Mouse (Mus musculus) frontal cortex, postnatal 36 days (tissue): ENCODE results near the gene Kif18b.

Experiments used
- DNase-seq, 2 experiments: peaks; one replicate each; pipeline ENCODE4 v3.0.0; 2022; ENCODE audit warnings: low spot score in 2 of 2

Kif18b gene

DNA sequence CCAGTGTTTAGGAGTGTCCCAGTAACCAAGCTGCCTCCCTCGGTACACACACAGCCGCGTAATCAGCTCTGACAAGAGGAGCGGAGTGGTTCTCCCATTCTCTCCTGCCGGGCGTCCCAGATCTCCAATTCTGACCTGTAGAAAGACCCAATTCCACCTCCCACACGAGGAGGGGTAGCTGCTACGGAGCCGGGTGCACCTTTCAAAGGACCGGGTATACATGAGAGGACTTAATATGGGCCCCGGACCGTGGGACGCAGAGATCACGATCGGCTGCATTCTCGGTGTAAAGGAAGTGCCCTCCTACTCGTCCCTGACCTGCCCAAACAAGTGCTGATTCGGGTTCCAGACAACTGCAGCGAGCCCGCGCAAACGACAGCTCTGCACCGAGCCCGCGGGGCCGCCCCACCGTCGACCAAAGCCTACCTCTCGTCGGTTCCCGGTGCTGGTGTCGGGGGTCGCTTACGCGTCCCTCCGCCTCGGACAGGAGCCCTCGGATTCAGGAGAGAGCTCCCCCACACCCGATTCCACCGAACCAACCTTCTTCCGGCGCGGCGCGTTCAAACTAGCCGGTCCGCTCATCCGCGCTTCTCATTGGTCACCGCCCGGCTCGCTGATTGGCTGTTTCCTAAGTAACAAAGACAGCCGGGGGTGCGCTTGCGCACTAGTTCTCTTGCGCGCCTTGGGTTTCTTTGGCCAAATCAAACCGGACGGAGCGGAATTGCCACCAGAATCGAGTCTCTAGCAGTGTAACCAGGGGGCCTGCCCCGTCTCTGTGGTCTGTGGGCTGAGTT lies at the start of gene Kif18b:
TSS of gene Kif18b (minus strand) at position 568 of the 794 bp plus-strand sequence.
- DNase-seq, result peak; percentile 88 to 94

DNA sequence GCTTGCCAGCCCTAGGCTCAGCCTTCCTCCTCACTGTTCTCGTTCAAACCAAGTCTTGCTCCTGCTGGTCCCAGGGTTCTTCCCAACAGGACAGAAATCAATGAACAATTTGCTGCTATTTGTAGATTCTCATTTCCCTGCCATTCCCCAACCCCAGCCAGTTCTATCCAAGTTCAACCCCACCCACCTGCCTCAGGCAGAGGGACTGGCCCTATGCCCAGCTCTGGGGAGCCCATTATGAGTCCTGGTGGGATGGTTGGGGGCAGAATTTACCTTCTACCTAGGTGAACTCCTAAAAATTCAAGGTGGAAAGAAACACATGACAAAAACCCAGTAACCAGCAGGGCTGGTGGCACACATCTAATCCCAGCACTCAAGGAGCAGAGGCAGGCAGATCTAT lies 47.4 kb upstream of the Kif18b start:
- no peak for DNase-seq

- no peak for DNase-seq
These were observed 46.7 kb upstream of the Kif18b start for GRCm38 (mm10) chr11:102971604-102972003.

DNA sequence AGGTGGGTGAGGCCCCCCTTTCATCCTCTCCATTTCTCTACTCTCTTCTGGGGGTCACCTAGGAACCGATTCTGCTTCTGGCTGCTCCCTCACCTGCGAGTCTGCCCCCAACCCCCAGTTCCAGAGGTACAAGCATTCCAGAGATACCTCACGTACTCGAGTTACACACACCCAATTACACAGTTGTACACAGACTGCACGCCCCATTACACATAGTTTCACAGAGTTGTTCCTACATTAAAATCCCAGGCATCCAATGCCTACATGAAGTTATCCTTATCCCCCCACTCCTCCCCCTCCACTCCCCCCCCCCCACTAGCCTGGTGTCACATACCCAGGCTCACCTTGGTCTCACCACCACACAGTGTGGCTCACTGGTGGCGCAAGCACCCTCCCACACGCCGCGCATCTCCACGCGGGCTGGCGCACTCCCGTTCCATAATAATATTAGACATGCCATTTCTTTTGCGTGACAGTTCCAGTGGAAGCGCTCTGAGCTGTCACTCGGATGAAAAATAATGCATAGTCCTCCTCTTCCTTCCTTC lies 39.7 kb upstream of the Kif18b start:
- no peak for DNase-seq

DNA sequence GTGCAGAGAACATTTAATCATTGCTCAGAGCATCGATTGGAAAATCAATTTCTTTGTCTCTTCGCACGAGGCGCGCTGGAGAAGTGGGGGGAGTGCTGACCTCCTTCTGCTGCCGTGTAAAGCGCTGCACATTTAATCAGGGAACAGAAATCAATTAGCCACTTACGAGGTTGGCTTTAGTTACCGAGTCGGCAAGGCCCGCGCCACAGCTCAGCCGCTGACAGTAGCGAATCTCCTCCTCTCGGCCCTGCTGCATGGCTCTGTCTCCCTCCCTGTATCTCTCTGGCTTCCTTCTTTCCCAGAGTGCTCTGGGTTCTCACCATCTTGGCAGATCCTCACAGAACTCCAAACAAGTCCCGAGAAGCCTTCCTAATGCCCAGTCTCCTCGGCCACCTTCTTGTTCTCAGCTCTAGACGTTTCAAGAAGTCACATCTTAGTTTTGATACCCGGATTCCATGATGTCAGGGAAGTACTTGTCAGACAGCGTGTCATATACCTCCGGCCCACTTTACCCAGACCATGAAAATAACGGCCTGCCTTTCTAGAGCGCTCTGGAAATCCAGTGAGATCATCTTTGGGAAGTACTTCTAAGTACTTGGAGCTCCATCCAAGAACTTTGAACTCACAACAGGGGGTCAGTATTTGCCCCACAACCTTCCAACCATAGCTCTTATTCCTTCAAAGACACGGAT lies 39.1 kb upstream of the Kif18b start:
- DNase-seq, result no peak

- no peak for DNase-seq
These were observed 38.4 kb upstream of the Kif18b start for GRCm38 (mm10) chr11:102963246-102963854.

DNA sequence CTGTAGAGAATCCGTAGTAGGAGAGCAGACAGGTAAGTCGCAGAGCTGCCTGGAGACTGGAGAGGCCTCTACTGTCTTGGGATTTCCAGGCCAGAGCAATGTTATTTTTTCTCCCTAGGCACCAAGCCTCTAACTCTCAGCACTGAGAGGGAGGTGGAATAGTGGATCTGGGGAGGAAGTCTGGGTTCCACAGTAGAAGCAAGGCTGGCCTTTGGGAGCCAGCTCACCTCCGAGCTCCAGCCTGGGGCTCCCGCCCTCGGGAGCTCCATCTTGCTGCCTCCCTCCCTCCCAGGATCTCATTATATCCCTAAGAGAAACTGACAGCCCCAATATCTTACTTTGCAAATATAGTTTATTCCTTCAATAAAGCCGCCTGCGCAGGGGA lies 37.9 kb upstream of the Kif18b start:
- no peak for DNase-seq

DNA sequence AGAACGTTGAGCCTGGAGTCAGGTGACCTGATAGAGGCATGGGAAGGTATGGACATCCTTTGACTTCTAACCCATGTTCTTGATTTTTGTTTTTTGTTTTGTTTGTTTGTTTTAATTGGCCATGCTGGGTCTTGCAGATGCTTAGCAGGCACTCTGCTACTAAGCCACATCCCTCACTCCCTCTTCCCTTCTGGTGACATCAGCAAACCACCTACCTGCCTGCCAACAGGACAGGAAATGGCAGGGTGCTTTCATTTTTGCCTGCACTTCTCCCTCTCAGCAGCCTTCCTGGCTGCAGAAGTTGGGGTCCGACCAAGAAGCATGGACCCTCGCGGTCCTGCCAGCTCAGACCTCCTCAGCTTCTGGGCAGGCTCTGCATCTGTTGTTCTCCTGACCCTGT lies 36.2 kb upstream of the Kif18b start:
- DNase-seq, result no peak

DNA sequence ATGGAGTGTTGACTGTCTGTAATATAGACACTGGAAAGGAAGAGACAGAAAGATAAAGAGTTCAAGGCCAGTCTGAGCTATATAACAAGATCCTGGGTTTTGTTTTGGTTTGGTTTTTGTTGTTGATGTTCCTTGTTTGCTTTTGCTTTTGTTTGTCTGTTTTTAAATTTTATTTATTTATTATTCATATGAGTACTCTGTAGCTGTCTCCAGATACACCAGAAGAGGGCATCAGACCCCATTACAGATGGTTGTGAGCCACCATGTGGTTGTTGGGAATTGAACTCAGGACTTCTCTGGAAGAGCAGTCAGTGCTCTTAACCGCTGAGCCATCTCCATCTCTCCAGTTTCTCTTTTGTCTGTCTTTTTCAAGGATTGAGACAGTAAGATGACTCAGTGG lies 33.9 kb upstream of the Kif18b start:
- DNase-seq, result no peak

GRCm38 (mm10) chr11:102958431-102958830 lies 33.5 kb upstream of the Kif18b start:
- DNase-seq, result no peak

GRCm38 (mm10) chr11:102957692-102958091 lies 32.8 kb upstream of the Kif18b start:
- no peak for DNase-seq

DNA sequence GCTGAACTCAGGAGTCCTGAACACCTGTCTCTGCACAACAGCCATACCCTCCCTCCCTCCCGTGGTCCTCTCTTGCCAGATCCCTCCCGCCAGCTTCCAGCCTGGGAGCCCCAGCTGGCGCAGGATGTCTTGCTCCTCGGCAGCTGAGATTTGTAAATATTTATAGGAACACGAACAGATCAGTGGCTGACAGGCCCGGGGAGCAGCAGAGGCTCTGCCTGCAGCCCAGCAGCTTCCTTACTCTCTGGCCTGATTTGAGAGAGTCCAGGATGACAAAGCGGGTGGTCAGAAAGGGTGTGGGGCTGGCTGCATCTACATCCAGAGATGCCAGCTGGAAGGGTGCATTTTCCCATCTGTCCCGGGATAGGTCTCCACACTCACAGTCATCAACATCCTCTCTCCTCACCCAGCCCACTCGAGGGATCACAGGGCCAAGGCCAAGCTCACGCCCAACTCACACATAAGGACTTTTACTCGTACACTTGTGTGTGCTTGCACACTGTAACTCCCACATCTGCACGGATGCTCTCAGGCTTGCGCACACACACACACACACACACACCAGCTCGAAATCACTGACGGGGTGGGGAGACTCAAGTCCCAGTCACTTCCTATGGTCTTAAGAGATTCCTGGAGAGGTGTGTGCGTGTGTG lies 32.2 kb upstream of the Kif18b start:
- DNase-seq, result no peak

DNA sequence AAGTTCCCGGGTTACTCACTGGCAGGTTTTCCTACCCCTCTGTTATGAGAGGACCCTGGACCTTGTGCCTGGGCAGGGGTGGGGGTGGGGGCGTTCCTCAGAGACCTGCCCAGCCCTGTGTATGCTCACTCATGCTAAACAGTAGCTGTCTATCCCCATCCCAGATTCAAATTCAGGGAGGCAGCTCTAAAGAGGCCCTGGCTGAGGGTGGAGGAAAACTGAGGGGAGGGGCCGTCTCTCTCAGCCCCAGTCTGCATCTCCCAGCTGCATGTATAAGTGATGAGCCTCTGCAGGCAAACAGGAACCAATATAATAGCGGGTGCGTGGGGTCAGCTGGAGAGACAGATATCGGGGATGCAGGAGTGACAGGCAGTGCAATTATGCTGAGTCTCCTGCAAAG lies 28.0 kb upstream of the Kif18b start:
- DNase-seq, result no peak

DNA sequence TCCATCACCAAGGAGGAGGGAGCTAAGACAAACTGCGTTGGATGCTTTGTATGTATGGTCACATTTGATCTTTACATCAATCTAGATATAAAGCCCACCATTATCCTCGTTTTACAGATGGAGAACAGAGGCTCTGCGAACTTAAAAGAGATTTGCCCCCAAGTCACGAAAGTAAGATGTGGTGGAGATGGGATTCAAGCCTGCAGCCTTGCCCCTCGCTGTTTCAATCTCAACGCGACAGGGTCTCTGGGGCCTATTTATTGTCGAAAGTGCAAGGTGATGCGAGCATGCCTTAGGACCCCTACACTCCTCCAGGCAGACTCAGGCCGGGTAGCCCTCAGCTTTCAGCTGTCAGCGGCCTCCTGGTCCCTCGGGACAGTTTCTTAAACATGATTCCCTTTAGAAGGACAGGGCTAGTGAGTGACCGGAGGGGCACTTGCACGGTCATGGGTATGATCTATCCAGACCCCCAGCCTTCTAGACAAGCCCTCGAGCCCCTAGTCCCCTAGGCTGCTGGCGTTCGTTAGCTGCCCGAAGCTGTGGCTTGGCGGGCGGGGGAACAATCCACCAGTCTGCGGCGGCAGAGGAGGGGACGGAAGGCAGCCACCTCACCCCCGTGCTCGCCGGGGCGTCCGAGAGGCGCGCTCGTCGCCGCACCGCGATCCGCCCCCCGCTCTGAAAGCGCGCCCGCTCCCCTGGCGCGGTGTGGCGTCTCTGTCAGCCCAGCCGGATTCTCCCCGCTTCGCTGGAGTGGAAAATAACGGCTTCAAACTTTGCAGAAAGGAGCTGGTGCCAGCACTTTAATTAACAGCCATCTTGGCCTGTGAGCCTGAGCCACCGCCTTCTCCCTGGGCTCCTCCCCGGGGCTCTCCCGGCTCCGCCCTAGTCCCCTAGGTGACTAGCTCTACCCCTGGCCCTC lies 23.4 kb upstream of the Kif18b start:
- peak; percentile 36 to 39 for DNase-seq

DNA sequence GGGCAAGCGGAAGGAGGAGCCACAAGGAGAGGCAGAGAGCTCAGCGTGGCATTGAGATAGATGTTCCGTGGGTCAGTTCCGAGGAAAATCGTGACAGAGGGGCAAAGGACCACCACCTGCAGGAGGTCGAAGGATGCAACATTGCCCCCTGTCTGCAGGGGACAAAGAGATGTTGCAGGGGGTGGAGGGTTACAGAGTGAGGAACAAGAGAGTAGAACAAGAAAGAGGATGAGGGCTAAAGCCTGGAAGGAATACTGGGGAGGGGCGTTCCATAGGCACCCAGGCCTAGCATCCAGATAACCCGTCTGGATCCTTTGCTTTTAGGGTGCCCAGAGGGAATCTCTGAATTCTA lies 22.0 kb upstream of the Kif18b start:
- no peak for DNase-seq

DNA sequence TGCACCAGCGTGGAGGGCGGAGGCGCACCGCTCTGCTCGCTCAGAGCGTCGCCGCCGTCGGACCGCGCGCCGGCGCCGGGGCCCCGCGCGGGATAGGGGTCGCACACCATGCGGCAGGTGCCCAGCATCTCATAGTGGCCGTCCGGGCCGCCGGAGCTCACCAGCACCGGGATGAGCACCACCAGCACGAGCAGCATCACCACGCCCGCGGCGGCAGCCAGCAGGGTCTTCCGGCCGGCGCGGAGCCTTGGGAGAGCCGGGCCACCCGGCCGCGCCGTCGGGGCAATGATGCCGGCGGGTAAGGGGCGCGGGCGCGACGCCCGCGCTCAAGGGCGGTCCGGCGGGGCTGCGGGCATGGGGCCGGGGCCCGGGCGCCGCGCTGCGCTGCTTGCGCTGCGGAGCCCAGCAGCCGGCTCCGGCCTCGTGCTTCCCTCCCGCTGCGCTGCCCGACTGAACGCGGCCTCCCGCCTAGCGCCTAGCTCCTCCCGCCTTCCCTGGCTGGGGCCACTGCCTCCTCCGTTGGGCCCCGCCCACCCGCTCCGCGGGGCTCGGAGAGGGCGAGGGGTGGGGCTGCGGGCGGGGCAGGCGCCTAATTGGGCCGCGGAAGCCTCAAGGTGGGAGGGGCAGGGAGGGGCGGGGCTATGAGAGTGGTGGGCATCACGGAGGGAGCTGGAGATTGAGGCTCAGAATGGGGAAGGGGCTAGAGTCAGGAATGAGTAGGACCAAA lies 21.5 kb upstream of the Kif18b start, which contains the start of gene C1ql1:
TSS of gene C1ql1 (minus strand) at position 424 of the 727 bp plus-strand sequence.
- peak; percentile 44 to 49 for DNase-seq

DNA sequence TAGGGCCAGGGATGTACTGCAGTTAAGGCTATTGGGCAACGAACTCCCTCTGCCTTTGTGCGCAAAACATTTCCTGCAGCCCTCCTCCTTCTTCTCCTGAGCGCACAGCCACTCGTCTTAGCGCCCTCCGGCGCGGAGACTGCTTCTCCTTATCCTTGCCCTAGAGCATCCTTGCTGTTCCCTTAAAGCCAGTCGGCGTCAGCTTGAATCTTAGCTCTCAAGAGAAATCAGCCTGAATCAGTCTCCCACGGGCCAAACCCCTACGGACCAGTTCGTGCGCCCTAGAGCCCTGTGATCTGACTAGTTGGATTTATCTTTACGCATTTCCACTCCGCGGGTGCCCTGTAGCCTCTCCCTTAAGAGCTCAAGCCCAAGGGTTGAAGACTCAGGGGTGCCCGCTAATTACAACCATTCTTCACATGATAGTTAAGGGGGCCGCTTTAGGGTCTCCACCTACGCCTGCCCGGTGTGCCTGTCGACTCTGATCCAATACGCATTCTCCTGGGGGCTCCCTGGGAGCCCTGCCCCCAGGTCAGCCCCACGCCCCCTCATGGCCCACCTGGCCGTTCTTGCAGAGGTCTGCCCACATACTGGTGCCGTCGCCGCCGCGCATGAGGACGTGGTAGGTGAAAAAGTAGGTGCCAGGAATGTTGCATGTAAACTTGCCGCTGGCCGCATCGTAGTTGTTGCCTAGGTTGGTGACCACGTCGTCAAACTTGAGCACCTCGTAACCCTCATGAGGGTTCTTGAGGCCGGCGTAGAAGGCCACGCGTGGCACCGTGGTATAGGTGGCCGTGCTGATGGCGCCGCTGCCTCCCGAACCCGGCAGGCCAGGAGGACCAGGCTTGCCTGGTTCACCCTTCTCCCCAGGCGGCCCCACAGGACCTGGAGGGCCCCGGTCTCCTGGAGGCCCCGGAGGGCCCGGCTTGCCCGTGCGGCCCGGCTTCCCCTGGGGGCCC lies 20.7 kb upstream of the Kif18b start:
- DNase-seq, result no peak

DNA sequence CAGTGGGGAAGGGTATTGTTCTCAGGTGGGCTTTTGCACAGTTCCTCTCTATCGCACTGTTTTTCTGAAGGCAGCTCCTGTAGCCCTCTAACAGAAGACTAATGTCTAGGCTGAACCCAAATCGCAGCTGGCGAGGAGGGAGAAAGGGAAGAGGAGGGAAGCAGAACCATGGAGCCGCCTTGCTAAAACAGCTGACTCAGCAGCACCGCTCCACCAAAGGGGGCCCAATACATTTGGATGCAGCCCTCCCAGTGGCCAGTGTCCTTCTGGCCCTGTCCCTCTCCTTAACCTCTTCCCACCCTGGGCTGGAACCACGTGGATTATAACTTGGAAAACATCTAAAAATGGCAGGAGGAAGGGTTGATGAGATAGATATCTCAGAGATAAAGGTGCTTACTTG lies 16.3 kb upstream of the Kif18b start:
- DNase-seq, result no peak

DNA sequence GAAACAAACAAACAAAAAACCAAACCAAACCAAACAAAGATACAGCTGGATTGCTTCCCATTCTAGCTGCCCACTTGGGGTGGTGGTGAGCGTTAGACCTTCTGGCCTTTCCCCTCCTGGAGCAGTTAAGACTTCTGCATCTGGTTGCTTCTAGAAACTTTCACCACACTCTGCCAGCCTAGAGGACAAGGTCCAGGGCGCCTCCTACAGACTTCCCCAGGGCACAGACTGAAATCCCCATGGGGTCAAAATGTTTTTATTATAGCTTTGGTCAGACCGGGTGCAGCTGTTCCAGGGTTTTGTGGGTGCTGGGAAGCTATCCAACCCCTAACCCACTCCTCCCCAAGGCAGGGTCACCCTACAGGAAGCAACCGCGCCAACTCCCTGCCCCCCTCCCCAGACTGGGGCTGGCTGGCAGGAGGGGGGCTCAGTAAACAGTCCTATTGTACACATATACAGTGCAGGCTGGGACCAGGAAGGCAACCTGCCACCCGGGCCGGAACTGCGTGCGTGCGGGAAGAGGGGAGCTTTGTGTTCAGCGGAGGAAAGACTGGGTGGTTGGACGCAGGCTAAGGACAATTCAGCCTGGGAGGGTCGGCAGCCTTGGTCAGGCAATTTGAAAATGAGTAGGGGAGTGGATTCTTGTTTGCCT lies 14.2 kb upstream of the Kif18b start:
- DNase-seq, result no peak
